Mouse (Mus musculus) adrenal gland, adult 2 months (tissue): ENCODE measurements at regions not wholly inside any gene's neighbourhood (a gene's known extent, or its start where the extent isn't known, plus 50 kb on each side); places are given as distances from the start of the nearest gene placed in this dataset.
A peak's percentile ranks its signal among the peaks of the same experiment; 100 is the strongest.

Experiments
- DNase-seq: peaks from one replicate; pipeline ENCODE4 v3.0.0; 2021

DNA sequence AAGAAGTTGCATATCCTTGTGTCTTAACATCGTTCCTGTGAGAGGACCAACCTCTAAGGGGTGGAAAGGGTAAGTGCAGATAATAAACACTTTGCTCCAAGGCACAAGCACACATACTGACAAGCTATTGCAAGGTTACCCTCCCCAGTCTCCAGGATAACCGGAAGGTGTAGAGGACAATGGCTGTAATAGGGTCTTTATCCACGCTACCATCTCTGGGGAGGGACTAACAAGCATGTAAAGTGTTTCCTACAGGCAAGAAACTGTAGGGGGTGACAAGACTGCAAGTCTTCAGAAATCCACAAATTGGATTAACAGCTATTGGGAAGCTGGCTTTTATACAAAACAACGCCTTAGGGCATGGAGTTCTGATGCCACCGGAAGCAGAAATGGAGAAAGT, 197.5 kb upstream of the Chl1 start:
- no peak for DNase-seq

DNA sequence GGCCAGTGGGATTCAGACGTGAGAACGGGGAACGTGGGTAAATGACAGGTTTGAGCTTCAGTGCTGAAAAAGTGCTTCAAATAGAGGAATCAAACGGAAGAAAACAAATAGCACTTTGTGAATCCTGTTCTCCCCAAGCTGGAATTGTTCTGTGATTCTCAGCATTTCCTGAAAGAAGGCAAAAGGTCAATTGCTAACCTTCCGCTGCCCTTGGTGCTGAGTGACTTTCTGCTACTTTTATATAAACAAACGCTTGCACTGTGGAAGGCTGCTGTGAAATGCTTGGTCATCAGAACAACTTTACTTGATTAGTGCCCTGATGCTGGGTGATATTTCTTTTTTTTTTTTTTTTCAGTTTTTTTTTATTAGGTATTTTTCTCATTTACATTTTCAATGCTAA, 192.3 kb upstream of the Chl1 start:
- no peak for DNase-seq

DNA sequence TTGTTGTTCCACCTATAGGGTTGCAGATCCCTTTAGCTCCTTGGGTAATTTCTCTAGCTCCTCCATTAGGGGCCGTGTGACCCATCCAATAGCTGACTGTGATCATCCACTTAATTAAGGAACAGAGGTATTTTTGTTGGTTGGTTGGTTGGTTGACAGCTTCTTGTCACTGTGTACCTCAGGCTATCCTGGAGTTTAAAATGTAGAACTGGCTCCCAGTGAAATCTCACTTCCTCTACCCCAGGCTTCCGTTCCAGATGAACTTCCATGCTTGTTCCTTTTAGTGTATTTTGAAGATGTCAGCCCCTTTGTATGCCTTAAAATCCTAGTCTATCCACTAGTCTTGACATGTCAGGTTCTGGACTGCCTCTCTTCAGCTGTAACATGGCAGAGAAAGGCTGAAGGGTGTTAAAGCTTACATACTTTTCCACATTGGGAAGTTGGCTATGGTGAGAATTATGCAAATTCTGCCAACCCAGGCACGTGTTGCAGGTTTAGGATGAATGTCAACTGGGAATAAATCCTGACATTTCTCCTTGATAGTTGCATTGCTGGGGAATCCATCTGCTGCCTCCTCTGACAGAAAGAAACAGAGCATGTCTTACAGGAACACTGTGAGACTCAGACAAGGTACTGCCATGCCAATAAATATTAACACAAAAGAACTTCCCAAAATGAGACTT, 191.6 kb upstream of the Chl1 start:
- DNase-seq, result no peak

DNA sequence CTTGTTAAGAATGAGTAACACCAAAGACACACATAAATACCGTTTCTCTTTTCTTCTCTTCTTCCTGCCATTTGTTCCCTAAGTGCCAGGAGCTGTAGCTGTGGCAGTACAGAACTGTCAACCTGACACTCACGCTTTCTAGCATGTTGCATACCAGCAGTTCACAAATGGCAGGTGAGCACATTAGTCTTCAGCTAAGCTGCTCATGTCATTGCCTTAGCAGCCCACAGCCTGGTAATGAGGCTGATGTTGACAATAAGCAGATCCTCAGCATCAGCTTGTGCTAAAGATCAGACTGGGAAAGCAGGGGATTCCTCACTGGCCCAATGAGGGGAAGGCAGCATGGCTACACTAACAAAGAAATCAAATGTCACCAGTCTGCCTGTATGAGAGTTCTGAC, 190.4 kb upstream of the Chl1 start:
- DNase-seq, result no peak

DNA sequence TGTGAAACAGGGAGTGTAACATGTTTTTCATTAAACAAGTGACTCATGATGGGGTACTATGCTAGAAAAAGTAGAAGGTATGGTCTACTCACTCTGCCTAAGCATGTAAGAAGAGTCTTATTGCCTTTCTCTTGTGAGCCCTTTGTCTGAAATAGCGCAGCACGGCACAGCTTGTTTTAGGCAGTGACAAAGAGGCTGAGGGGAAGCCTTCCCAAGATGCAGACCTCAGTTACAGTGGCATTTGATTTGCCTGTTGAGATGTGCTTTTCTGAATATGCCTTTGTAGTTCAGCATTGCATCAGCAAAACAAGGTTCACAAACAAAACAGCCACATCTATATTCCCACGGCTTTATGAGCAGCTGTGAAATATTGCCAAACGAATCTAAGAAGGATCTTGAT, 189.8 kb upstream of the Chl1 start:
- DNase-seq, result no peak

DNA sequence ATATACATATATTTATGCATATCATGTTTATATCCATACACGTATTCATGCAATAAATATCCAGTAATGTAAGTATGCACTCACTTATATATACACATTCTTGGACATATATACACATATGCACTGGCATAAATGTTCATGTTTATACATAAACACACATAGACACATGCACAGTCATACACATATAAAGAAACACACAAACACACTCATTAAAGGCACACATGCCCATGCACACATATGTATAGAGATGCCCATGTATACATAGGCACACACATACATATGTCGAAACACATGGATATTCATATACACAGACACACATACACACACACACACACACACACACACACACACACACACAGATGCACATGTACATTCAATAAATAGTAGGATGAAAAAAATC, 189.3 kb upstream of the Chl1 start:
- no peak for DNase-seq

DNA sequence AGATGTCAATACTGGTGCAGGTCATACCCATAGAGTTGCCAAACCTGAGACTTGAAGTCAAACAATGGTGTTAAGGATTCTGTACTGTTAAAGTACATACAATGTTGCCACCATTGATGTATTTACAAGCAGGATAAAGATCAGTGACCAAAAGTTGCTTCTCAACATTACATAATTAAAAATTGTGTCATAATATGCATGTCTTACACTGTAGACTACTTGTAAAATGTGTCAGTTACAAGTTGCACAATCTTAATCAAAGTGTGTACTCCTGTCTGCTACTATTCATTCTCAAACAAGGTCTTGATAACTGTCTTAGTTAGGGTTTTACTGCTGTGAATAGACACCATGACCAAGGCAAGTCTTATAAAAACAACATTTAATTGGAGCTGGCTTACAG, 187.9 kb upstream of the Chl1 start:
- DNase-seq, result no peak

DNA sequence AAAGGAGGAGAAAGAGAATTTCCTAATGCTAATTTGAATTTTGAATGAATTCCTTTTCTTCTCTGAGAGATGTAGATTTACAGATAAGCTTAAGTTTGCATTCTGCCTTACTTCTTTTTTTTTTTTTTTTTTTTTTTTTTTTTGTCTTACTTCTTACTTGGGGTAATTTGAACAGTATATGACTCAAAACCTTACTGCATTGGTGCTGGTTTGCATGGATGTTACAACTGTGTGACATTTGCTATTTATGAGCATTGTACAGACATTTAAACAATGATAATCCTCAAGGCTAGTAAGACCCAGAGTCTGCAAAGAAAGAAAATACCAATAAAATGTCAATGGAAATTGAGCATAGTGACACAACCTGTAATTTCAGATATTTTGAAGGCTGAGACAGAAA, 174.7 kb upstream of the Chl1 start:
- DNase-seq, result no peak

DNA sequence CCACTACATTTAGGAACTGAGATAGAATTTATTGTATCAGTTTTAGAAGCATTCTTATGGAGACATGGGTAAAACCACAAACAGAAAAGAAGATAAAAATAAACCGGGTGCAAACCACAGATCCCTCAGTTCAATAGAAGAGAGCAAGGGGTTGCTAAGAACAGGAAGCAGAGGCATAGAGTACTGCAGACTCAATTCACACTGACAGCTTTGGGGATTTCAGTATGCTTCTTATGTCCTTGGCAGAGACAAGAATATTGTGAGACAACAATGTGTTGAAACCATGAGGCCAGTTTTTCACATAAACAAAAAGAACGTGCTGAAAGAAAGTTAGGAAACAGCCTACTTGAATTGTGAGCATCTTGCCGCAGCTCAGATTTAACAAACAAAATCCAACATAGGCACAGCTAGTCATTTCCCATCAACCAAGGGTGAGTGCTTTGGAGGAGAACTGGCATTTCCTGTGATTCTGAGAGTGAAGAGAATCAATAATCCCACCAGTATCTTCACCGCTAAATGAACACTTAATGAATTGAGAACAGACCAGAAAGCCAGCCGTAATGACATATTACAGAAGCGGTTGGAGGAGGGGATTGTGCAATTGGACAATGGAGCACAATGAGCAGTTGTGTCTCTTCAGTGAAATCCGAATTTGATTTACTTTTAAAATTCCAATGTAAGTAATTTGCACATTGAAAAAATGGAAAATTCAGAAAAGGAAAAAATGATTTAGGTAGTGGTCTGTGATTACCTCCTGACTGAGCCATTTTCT, 170.2 kb upstream of the Chl1 start:
- no peak for DNase-seq

DNA sequence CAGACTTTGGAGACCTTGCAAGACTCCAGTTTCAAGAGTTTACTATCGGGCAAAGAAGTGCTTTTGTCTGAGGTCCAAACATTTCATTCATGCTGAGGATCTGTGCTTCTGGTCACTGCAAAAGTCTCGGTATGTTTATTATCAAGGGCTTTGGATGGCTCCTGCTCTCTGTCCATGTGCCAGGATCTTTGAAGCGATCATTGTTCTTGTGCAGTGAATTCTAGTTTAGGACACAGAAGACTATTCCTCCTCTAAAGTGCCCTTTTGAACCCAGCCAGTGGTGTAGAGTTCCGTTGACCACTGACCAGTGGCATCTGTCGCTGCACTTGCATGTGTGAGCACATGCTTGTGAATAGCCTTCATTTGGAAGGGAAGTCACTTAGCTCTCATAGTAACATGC, 166.9 kb upstream of the Chl1 start:
- DNase-seq, result no peak

DNA sequence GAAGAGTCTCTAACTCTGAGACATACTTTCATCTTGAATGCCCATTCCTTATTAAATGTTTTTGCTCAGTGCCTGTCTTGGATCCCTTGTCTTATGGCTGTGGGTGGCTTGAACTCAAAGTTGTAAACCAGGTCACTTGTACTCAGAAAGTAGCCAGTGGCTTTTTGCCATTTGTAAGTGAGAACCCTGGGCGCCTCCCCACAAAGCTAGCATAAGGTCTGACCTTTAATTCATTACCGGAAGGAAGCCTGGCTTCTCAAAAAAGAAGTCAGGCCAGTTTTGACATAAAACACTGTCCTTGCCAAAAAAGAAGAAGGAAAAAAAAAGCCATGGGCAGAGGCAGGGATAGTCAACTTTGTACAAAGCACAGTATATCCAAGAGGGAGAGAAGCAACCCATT, 166.0 kb upstream of the Chl1 start:
- no peak for DNase-seq

DNA sequence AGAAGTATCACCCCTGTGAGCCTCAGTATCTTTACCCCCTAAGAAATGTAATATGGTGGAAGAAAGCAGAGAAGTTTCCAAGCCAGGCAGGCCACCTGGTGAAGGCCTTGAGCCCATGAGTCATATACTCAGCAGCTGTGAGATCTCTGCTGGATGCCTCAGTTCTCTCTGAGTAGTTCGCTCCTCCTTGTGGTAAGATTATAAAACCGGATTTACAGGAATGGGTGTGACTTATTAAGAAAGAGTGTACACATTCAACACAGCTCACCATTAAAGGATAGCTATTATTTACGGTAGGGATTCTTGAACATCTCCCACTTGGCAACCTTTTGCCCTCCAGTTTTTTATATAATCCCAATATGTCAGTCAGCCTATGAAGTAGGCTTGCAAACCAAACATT, 165.2 kb upstream of the Chl1 start:
- DNase-seq, result no peak

DNA sequence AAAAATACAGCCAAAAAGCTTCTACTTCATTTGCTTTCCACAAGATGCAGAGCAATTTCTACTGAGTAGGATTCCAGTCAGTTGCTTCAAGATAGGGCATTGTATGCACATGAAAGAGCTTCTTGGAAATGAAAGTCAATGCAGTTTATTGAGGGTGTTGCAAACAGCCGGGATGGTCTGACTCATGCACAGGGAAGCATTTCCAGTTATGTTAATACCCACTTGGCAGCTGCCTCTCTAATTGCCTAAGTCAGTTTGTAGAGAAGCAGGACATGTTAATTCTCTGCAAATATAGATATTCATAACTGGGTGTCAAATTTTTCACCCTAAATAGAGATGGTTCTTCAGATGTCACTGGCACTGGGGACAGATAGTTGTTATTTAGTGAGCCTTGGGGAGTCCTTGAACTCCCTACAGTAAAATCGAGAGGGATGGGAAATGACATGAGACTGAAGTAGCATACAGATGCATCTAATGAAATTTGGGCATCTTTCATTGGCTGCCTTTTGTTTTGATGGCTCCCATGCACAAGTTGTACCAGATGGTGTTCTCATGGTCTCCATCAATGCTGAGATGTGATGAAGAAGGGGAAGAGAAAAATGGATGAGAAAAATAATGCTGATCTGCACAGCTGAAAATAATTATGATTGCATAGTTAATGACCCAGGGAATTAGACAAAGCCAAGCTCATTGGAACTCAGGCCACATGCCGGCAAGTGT, 157.8 kb upstream of the Chl1 start:
- peak; percentile 7 for DNase-seq

DNA sequence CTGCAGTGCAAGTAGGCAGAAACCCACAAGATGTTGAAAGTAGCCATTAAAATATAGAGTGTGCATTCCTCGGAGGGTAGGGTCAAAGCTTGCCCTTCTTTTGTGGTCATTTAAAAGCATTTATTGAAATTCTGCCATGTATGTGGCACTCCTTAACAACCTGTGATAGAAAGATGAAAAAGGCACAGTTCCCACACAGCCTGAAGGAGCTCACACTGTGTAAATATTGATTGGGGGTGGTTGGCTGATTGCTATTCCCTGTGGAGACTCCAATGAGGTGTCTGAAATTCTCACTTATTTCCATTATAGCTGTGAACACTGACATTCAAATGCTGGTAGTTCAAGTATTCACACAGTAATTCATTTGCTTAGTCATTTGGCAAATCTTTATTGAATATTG, 157.0 kb upstream of the Chl1 start:
- no peak for DNase-seq

DNA sequence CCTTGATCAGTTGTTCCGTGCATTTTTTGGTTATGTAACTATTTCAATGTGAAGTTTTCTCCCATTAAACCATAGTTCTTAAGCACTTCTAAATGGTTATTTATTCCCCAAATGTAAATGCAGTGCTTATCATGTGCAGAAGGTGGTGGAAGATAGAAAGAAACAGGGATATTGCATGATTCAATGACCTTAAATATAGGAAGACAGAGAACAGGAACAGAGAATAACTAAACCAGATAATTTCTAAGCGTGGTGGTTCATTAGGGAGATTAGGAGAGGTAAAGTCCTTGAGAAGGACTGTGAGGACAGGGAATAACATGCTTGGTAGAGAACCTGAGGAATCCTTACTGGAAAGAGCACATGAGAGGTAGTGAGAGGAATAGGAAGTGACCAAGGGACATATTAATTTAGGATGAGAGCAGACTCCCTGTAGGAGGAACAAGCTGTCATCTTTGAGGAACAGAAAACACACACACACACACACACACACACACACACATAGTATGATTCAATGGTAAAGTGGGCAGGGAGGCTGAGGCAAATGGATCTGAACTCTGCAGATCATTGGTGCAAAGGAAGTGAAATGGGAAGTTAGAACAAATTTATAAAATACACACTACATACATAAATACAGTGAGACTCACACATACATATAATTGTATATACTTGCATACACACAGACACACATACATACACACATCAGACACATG, 143.4 kb upstream of the Chl1 start:
- no peak for DNase-seq

DNA sequence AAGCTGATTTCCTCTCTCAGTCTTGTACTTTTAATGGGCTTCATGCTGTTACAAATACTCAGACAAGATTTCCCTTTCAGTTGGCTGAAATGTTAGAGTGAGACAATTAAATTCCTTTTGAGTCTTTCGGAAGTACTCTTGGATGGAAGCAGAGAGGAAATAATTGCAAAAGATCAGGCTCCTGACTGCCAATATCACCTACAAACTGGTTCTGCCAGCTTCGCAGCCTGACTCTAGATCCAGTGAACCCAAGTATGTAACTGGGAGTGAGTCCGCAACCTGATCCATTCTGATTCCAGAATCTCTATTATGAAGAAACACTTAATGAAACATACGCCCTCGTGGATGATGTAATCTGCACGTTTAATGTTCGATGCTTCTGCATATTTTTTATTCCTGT, 135.4 kb upstream of the Chl1 start:
- DNase-seq, result no peak

DNA sequence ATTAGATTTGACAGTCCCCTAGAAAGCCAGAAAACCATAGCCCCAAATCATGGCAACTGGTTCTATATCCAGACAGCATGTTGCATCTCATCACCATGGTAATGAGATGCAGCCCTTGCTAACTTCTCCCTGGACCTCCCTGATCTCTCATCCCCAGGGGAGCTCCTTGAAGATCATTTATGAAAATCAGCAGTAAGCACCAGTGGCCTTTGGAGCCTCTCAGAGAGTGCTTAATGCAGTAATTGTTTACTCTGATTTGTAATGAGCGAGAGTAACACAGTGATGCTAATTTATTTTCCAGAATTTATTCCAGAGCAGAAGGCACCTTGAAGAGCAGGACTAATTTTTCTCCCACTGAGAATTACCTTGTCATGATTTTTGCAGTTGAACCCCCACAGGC, 133.1 kb upstream of the Chl1 start:
- DNase-seq, result no peak

DNA sequence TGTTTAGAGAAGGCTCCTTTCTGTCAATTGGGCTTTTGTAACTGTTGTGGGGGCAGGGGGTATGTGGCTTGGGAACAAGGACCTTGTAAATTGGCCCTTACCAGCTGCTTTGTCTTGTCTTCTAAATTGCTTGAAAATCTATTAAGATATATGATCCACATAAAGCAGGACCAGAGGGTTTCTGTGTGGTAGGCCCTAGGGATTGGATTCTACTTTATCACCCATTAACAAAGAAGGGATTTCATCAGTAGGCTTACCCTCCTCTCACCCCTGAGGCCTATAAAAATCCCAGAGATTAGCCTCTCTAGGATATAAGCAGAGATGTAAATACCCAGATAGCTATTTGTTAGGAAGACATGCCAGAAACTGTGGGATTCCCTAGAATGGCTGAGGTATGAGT, 132.3 kb upstream of the Chl1 start:
- DNase-seq, result no peak

DNA sequence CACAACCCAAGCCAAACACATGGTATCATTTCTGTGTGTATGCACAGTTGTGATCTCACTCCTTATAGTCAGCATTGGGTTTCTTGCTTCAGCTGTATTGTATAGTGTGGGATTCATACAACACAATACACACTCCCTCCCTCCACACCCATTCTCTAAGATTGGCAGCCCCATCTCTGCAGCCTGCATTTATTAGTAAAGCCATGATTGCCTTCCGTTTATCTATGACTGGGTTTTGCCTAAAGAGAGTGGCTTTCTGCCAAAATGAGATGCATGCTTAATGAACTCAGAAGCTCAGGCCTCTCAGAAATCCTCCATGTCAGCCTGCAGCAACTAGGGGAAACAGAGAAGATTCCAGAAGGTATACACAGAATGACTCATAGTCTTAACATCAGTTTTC, 129.4 kb upstream of the Chl1 start:
- DNase-seq, result no peak

DNA sequence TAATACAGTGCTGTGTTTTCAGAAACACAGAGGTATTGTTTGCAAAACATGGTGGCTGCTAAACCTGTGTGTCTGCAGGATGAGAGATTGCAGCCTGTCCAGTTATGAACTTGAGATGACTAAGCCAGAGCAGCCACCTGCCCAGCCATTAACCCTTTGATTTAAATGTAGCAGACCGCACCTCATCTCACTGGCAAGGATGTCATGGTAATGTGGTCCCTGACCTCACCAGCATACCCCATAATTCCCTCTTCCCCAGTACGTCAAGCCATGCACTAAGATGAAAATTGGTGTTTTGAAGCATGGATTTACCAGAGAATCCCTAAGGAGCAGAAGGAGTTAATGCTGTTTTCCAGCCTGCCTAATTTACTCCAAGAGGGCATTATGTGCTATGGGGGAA, 128.5 kb upstream of the Chl1 start:
- no peak for DNase-seq

DNA sequence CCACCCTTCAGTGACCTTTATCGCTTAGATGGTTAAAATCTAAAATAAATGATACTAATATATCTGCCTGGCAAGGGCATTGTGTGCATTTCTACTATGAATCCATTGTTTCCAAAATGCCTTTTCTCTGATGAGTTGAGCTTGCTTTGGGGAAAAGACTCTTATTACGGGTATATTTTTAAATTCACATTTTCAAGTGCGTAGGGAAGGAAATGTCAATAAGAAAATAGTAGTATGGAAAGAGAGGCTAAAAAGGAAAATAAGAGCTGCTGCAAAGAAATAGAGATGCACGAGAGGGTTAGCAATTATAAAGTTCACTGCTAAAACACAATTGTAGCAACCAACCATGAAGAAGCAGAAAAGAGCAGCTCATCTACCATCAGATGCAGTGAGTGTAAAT, 123.8 kb upstream of the Chl1 start:
- DNase-seq, result no peak

DNA sequence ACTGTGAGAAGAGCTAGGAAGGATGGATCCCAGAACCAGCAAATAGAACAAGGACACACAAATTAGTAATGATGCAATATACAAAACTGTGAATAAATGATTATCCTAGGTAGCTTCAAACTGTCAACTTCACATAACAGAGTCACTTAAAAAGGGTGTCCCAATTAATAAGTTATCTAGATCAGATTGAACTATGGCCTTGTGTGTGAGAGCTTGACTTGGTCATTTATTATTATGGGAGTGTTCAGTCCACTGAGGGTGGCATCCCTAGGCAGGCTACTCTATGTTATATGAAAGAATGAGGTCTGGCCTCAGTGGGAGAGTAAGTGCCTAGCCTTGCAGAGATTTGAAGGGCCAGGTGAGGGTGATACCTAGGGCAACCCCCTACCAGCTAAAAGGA, 104.4 kb upstream of the Chl1 start:
- DNase-seq, result no peak

DNA sequence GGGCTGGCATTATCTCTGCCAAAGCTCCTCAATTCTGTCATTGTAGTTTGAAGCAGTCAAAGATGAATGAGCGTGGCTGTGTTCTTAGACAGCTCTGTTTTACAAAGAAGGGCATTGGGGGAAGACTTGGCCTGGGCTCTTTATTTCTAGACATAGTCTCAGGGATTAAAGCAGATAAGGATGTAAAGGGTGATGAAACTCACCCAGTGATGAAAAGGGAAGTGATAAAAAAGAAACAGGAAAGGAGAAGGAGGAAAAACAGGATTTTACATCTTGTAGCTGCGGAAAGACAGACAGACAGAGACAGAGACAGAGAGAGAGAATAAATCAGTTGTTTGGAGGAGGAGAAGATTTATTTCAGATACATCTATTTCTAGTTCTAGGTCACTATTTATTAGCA, 95.5 kb upstream of the Chl1 start:
- no peak for DNase-seq
